Mouse (Mus musculus): ENCODE results near the gene Dync1li2. TPM values are rescaled to one million over a fixed set of nuclear protein-coding genes. Genes with fewer than 3 reads are reported as not detected.
A peak's percentile ranks its signal among the peaks of the same experiment; 100 is the strongest.

The Dync1li2 gene
- total RNA-seq, 2 experiments from 2014 or later, result 14.7 to 46.5 TPM

DNA sequence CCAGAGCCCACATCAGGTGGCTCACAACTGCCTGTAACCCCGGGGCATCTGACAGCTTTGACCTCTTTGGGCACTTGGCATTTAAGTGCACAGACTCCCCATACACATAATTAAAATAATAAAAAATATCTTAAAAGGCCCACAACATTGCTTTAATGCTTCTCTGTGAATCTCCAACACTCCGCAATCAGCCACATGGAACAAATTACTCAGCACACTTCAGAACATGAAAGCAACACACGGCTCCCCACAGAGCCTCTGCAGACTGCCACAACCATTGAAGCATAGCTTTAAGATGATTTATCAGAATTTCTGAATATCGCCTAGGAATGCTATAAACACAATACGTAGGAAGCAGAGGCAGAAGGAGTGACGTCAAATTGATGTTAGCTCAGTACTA, 26.8 kb downstream of the Dync1li2 start:
- ATAC-seq (replicated peaks; ENCODE audit: poor library complexity), result no peak

DNA sequence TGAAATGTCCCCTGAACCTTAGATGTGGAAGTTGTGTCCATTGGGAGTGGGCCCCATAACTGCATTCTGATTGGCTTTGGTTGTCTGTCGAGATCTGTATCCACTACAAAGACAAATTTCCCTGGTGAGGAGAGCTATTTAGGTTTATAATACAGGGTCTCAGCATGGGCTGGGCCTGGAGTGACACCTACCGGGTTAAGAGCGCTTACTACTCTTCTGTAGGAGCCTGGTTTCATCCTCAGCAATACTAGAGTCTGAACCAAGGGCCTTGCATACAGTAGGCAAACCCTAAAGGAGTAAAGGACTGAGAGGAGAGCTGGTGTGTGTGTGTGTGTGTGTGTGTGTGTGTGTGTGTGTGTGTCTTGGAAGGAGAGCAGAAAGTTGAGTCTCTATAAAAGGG, 28.6 kb downstream of the Dync1li2 start:
- ATAC-seq (replicated peaks; ENCODE audit: poor library complexity), result no peak

DNA sequence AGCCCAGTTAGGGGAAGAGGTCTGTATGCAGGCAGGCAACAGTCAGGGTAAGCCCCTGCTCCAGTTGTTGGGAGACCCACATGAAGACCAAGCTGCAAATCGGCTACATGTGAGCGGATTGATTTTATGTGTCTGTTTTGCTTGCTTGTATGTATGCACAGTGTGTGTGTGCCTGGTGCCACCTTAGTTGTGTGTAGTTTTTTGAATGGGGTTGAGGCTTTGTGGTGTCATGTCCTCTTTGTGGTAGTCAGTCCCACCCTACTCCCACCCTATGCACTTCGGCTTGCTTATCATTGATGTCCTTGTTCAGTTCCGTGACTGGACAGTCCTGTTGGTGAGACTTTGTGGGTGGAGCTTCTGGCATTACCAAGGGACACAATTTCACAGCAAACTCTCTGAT, 29.1 kb downstream of the Dync1li2 start:
- no peak for ATAC-seq (replicated peaks; ENCODE audit: poor library complexity)

DNA sequence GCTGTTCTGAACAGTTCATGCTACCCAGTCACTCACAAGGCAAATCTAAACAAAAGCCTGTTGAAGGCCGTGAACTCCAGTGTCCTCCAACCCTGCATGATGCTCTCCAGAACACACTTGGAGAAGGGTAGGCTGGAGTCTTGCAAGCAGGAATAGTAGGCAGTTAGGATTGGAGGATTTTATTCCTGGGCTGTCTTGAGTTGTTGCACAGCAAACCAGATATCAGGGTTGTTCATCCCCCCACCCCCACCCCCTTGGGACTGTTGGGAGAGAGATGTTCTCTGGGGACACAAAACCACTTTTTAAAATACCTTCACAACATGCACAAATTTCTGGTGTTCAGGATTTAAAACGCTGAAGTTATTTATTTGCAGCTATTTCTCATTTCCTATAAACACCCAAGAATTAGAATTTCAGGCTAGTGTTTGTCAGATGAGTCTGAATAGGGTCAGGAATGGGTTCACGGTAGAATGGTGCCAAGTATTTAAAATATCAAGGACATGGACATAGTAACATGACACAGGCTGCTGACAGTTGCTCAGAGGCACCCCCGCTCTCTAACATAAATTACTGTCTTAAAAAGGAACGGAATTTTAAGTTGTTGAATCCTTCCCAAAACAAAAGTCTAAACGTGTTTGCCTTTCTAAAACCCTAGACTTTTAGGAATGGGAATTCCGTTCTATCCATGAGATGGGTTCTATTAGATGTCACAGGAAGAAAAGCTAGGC, 29.9 kb downstream of the Dync1li2 start:
- ATAC-seq (replicated peaks; ENCODE audit: poor library complexity), result no peak

DNA sequence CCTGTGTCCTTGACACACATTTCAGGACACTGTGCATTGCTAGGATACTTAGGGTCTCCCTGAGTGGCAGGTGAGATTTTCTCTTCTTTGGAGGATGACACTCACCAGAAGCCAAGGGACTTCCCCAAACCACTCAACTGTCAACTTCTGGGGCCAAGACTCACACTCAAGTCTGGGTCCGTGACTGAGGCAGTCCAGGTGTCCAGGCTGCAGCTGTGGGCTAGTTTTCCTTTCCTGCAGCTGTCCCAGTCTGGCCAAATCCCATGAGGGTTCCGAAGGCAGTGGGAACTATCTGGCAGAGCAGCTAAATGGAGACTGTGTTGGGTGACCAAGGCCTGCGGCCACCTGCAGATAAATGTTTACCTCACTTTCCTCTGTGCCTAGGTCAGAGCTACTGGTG, 30.9 kb downstream of the Dync1li2 start:
- no peak for ATAC-seq (replicated peaks; ENCODE audit: poor library complexity)

DNA sequence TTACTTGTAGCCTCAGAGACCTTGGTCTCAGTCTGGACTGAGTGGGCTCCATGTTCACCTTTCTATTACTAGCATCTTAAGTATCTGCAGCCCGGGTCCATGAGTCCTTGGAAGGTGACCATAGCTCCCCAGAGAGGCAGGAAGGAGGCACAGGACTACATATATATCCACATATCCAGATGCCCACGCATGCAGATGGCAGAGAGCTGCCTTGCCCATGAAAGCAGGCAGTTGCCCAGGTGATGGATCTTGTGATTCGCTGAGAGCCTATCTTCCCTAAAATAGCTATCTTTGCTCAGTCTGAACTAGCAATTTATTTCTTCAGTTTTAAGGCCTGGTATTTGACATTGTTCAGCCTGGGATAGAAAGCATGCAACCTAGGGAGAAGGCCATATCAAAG, 31.4 kb downstream of the Dync1li2 start:
- no peak for ATAC-seq (replicated peaks; ENCODE audit: poor library complexity)

DNA sequence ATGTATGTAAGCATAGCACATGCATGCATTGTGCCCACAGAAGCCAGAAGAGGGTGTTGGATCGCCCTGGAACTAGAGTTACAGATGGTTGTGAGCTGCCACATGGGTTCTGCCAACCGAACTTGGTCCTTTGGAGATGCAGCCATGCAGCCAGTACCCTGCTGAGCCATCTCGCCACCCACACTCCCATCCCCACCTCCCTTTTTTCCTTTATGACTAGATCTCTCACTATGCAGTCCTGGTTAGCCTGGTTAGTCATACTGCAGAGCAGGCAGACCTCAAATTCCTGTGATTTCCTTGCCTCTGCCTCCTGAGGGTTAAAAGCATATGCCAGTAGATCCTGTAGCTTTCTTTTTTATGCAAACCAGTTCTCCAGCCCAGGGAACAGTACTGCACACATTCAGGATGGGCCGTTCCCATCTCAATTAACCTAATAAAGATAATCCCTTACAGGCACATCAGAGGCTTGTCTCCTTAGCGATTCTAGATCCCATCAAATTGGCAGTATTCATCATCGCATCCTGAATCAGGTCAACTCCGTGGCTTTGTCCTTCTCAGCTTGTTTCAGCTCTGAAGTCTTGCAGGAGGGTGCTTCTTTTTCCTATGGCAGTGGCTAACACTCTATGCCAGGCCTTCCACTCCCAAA, 32.1 kb downstream of the Dync1li2 start:
- no peak for ATAC-seq (replicated peaks; ENCODE audit: poor library complexity)

DNA sequence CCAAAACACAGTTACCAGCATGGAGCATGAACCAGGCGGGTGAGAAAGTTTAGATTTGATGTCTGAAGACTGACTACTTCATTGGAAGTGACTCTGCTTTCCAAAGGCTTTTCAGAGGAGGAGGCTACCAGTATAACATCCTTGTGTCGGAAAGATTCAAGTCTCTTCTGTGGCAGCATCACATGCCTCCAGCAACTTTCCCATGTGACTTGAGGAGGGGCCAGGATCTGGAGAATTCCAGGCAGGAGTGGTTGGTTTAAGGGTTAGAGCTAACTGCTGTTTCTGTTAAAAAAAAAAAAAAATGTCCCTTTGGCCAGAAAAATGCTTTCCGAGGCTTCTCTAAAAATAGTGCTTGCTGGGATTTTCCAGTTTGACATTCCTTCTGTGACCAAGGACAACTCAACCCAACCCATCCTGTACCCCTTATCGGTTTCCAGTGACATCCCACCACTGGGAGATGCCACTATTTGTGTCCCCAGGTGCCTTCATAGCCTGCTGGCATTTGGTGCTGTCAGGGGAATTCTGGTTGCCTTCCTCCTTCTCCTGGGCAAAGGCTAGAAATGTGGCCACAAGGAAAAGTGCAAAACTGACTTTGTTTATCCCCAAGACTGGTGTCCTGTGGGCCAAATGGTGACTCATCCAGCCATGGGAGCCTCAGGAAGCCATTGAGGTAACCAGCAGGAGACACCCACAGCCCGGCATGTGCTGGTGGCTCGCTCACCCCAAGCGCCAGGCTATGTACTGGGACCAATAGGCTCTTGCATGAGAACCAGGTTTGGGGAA, 34.3 kb downstream of the Dync1li2 start:
- no peak for ATAC-seq (replicated peaks; ENCODE audit: poor library complexity)

DNA sequence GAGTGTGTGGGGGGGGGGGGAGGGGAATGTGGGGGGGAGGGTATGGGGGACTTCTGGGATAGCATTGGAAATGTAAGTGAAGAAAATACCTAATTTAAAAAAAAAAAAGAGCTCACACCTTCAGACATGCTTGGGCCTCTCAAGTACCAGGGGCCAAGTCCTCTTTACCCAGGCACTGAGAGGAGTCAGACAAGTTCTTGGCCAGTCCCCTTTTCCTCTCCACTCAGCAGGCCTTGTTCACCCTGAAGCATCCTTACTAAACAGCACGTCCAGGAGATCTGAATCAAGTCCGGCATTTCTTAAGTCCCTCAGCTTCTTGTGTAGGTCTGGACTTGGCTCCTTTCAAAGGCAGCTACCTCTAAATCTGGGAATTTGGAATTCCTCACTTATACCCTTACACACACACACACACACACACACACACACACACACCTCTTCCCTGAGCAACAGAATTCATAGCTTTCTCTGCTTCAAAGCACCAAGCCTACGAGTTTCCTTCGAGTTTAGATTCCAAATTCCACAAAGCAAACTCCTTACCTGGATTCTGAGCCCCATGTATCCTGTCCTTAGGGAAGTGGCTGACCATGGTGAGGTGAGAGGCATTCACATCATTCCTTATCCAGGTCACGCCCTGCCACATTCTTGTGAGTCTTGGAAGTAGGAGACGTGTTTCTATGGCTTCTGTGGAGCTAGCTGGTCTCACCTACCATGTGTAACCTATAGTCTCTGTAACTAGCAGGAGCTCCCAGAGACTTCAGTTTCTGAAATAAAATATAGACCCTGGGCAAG, 36.3 kb downstream of the Dync1li2 start:
- ATAC-seq (replicated peaks; ENCODE audit: poor library complexity), result no peak

DNA sequence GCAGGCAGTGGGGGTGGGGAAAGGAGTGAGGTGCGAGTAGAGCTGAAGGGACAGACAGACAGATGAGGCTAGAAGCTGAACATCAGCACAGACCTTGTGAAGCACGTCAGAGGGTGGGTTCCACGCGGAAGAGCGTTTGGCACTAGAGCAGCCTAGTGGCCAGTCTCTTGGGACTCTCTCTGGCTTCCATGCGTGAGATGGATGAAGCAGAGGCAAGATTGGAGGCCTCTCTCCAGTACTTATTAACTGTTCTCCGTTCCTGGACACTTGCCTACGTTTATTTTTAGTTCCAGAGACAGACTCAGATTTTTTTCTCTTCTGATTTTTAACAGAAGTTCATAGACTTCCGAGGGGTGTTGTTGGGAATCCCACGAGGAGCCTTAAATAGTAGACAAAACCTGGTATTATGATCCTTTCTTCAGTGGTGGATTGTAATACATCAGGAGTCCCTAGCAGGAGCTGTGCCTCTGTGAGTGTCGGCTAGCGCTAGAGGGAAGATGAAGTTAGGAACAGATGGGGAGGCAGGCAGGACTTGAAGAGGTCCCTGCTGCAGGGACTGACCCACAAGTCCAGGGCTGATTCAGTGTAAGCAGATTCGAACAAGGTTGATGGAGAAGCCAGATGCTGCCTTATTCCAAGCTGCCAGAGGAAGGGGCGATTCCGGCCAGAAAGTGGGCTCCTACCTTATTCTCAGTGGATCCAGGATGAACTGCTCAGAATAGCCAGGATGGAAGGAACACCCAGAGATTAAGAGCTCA, 37.2 kb downstream of the Dync1li2 start:
- ATAC-seq (replicated peaks; ENCODE audit: poor library complexity), result no peak

DNA sequence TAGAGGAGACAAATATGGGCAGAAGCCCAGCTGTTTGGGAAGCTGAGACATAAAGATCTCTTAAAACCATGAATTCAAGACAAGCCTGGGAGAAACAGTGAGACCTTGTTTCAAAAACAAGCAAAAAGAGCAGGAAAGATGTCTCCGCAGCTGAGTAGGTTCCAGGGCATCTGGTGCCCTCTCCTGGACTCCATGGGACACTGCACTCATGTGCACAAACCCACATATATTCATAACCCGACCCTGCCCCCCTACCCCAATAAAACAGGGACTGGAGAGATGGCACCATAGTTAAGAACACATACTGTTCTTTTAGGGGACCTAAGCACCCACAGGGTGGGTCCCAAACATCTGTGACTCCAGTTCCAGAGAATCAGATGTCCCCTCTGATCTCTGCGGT, 39.3 kb downstream of the Dync1li2 start:
- peak; percentile 79 for ATAC-seq (replicated peaks; ENCODE audit: poor library complexity)

DNA sequence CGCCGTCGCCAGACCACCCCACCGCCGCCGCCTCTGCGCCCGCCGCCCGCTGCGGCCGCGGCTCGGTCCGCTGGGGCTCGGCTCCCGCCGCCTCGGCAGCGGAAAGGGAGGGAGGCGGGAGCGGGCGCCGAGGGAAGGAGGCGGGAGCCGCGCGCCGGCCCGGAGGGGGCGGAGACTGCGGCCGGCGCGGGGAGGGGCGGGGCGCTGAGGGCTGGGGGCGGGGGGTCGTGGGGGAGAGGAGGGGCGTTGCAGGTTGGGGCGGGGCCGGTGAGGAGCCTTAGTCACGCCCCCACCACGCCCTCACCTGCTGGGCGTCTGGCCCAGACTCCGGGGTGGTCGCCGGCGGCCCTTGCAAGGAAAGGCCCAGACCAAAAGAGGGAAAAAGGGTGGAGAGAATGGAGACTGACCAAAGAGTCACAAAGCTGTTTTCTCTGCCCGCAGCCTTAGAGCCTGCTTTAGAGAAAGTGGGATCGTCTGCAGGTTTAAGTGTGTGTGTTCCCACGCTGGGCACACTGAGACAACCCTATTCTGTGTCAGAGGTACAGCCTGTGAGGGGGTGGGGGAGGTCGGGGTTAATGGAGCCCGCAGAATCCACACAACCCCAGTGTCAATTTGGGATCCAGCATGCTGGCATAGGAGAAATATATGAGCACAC, 47.0 kb downstream of the Dync1li2 start, which contains the start of gene Cmtm4:
Gene Cmtm4, minus strand, starts transcription at position 105 of the 655 bp plus-strand sequence.
- peak; percentile 69 for ATAC-seq (replicated peaks; ENCODE audit: poor library complexity)

DNA sequence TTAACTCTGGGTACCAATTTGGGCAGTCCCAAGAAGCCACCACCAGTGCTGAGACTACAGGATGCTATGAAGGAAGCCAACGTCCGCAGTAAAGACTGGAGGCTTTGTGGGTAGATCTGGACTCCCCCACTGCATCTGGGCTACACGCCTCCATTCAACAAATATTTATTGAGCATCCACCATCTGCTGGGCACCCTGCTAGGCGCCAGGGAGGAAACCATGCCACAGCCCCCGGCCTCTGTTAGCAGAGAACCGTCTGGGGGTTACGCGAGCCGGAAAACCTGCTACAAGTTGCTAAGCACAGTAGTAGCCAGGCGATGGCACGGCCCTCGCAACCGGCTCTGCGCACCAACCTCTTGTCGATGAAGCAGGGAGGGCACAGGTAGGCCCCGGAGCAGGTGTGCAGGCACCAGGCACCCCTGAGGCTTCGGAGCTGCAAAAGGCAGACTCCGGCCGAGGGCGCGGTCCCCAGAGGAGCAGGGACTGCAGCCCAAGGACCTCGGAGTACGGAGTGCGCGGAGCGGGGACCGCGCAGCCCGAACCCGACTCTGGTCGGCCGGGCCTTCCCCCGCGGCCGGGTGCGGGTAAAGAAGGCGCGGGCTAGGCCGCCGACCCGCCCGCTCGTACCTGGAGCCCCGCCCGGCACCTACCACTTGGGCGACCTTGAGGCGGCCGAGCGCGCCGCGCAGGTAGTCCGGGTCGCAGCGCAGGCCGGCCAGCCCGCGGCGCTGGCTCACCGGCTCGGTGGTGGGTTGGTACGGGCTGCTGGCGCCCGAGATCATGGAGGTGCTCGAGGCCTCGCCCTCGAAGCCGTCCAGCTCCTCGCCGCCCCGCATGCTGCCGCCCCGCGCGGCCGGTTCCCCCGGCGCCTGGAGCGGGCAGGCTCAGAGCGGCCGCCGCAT, 47.8 kb downstream of the Dync1li2 start:
- ATAC-seq (replicated peaks; ENCODE audit: poor library complexity), result peak; percentile 46

DNA sequence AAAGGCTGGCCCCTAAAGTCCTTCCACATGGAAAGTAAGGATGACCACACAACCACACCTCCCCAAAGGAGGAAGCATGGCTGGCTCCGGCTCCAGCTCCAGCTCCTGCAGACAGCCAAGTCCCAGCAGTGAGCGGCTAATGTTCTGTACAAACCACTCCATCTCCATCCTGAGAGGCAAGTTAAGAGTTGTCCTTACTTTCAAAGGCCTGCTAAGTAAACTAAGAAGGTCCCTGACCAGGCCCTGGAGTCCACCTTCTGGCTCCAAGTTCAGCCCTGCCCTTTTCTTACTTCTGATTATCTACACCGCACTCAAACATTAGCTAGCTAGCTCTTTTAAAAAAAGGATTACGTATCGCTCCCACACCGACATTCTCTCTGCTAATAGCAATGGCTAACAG, 49.1 kb downstream of the Dync1li2 start:
- ATAC-seq (replicated peaks; ENCODE audit: poor library complexity), result no peak

DNA sequence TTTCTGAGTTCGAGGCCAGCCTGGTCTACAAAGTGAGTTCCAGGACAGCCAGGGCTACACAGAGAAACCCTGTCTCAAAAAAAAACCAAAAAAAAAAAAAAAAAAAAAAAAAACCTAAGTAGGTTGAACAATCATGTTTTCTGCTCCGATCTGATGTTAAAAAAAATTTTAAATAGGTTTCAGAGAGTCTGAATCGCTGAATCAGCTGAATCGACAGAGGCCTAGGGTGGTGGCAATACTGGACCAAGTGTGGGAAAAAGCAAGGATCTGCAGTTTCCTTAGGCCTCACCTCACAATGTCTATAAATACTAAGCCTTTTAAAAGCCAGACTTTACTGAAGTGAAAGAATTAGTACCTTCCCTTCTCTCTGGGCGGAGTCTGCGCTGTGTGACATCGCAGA, 49.7 kb downstream of the Dync1li2 start:
- ATAC-seq (replicated peaks; ENCODE audit: poor library complexity), result no peak

DNA sequence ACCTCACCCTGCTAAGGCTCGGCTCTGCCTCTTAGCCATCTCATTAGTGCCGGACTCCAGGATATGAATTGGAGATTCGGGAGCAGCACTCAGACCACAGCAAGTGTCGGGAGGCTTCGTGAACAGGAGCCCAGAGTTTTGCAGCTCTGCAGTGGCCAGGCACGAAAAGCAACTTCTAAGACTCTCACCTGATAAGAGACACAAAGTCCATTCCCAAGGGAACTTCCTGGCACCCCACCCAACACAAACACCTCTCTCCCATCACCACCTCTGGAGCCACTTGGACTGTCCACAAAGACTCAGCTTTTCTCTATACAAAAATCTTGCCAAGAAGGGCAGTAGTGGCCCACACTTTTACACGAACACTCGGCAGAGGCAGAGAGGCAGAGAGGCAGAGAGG, 52.6 kb downstream of the Dync1li2 start:
- no peak for ATAC-seq (replicated peaks; ENCODE audit: poor library complexity)

DNA sequence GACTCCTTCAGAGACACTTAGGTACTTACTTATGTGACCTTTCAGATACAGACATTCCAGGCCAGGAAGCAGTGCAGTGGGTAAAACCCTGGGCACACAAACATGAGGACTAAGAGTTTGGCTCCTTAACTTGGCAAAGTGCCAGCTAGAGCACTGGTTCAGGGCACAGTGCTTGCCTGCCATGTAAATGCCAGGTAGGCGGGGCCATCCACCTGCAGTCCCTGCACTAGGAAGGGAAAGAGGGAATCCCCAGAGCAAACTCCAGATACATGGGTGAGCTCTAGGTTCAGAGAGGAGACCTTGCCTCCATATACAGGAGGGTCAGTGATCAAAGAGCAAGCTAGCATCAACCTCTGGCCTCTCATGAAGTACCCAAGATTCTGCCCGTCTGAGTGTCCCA, 54.9 kb downstream of the Dync1li2 start:
- no peak for ATAC-seq (replicated peaks; ENCODE audit: poor library complexity)

DNA sequence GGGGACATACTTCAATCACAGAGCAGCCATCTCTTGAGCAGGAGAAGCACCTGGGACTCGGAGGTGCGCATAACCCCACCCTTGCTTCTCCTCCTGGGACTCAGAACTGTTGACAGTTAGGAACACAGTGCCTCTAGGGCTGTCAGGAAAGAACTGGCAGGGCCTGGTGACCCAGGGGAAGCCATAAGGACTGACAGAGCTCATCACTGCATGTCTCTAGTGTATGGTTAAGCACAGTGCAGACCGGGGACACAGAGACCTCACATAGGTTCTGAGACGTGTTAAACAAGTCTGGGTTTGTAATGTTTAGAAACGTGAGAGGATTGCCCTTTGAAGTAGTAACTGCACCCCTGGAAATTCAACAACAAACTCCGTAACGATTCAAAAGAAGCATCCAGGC, 55.3 kb downstream of the Dync1li2 start:
- no peak for ATAC-seq (replicated peaks; ENCODE audit: poor library complexity)

DNA sequence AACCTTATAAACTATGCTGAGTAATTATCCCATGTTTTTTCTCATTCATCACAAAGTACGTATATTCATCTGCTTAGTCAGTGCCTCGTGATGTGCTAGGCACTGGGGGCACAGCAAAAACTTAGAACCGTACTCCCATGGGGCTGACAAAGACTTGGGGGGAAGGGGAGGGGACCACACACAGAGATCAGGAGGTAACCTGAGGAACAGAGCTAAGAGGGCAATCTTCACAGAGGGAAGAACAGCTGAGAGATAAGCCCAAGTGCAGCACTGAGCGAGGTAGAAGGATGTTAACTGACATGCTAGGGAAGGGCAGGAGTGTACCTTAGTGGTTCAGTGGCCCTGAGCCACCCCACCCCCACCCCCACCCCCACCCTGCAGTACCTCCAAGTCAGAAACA, 56.2 kb downstream of the Dync1li2 start:
- ATAC-seq (replicated peaks; ENCODE audit: poor library complexity), result no peak
